Mouse (Mus musculus): ENCODE data around the gene Slc44a1. TPM values are rescaled to one million over a fixed set of nuclear protein-coding genes. Genes with fewer than 3 reads are reported as not detected.

Slc44a1 gene
- total RNA-seq, 2 experiments from 2014 or later, result 34.6 to 39.2 TPM

- DNase-seq, result no peak
Measured at GRCm38 (mm10) chr4:53537101-53537500, 96.9 kb downstream of the Slc44a1 start.

GRCm38 (mm10) chr4:53537539-53537938 lies 97.3 kb downstream of the Slc44a1 start:
- DNase-seq, result no peak

GRCm38 (mm10) chr4:53538600-53538999 lies 98.4 kb downstream of the Slc44a1 start:
- DNase-seq, result no peak

- DNase-seq, result no peak
Measured at GRCm38 (mm10) chr4:53539929-53540328, 99.7 kb downstream of the Slc44a1 start.

DNA sequence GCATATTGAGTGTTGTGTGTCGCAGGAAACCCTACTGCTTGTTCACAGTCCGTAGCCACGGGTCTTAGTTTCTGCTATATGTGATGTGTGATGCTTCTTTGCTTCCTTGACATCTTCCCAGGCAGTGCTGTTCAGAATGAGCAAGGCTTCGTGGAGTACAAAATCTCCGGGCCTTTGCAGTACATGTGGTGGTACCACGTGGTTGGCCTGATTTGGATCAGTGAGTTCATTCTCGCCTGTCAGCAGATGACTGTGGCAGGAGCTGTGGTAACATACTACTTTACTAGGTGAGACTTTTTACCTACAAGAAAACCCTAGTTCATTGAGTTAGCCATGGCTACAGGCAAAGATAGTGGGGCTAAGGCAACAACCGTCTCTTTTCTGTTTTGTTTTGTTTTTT lies 103.2 kb downstream of the Slc44a1 start:
- no peak for DNase-seq

DNA sequence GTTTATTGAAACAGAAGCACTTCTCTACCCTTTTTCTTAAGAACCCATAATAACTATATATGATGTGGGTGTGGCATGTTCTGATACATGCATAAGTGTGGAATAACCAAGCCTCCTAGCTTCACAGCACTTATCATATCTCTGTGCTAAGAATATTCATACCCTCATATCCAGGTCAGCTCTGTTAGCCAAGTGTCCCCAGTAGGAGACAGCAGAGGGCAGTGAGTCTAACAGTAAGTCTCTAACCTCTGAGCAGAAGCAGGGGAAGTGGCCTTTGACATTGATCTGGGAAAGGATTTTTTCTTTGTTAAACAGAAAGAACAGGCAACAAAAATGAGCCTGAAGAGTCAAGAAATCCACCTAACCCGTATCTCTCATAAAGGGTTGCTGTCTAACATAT lies 104.7 kb downstream of the Slc44a1 start:
- DNase-seq, result no peak

DNA sequence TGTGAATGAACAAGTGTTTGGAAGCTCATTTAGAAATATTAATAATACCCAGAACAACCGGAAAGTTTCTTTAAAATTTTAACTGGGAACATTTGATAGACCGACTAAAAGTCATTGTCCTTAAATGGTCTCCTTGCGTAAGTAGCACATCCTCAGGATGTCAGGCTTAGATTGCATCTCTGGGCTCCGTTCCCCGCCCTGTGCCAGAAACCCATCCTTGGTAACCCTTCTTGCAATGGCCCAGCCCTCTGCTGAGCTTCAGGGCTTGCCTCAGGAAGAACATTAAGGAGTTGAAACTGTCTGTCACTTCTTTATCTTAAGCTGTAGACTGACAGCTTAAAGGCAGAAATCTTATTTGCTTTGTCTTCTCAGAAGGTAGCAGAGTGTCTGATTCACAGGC lies 107.2 kb downstream of the Slc44a1 start:
- DNase-seq, result no peak

GRCm38 (mm10) chr4:53549375-53549774 lies 109.2 kb downstream of the Slc44a1 start:
- DNase-seq, result no peak

- DNase-seq, result no peak
Measured at GRCm38 (mm10) chr4:53564618-53565017, 124.4 kb downstream of the Slc44a1 start.

GRCm38 (mm10) chr4:53567065-53567464 lies 126.9 kb downstream of the Slc44a1 start:
- no peak for DNase-seq

DNA sequence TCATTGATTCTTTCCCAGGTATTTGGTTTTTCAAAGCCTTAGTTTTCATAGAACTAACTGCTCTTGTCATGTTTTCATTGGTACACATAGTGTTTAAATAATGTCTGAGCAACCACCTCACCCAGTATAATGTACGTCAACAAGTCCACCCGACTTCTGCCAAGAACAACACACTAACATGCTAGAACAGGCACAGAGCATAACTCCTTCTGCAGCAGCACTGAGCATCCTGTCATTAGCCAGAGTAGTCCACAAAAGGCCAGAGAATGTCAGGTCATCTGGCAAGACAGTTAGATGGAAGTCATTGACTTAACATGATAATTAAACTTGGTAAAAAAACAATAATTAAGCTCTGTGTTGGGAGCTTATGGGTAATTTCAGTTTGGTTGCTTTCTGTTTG lies 135.3 kb downstream of the Slc44a1 start:
- DNase-seq, result no peak

GRCm38 (mm10) chr4:53587676-53588075 lies 147.5 kb downstream of the Slc44a1 start:
- DNase-seq, result no peak

DNA sequence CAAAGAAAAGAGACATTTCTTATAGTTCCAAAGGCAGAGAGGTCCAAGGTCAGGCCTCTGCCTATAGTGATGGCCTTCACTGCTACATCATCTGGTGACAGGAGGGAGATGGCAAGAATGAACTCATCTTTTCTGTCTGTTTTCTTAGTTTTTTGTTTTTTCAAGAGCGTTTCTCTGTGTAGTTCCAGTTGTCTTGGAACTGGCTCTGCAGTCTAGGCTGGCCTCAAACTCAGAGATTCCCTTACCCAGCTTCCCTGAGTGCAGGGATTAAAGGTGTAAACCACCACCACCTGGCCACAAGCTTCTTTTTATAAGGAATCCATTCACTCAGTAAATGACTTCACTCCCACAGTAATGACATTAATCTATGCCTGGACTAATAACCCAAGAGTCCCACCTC lies 148.7 kb downstream of the Slc44a1 start:
- no peak for DNase-seq

DNA sequence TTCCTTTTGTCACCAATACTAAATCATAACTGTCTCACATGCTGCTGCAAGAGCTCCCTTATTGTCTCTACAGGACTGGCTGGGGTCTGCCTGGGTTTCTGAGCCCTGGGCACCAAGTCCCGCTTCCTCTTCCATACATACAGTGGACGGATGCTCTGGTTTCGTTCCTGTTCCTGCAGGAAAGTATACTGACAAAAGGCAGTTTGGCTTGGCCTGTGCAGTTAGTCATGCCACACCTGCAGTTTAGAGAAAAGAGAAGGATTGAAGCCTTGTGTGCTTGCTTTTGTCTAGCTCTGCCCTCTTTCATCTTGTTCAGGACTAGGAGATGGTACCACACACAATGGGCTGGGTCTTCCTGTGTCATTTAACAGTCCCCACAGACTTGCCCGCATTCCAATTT lies 149.3 kb downstream of the Slc44a1 start:
- DNase-seq, result no peak

DNA sequence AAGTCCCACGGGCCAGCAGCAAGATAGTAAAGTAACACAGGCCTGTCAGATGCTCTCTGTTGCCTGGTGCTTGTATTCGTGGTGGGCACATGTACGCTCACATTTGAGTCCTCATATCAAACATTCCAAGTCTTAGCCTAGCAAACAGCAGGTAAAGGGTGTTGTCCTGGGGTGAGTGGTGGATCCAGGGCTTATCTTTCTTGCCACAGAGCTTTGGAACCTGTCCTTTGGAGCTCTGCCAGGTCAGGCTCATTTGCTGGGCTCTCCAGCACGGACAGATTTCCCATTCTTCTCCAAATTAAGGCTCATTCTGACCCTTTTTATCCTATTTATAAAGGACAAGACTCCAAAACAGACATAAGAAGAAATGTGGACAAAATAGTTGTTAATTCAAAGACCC lies 149.9 kb downstream of the Slc44a1 start:
- no peak for DNase-seq

DNA sequence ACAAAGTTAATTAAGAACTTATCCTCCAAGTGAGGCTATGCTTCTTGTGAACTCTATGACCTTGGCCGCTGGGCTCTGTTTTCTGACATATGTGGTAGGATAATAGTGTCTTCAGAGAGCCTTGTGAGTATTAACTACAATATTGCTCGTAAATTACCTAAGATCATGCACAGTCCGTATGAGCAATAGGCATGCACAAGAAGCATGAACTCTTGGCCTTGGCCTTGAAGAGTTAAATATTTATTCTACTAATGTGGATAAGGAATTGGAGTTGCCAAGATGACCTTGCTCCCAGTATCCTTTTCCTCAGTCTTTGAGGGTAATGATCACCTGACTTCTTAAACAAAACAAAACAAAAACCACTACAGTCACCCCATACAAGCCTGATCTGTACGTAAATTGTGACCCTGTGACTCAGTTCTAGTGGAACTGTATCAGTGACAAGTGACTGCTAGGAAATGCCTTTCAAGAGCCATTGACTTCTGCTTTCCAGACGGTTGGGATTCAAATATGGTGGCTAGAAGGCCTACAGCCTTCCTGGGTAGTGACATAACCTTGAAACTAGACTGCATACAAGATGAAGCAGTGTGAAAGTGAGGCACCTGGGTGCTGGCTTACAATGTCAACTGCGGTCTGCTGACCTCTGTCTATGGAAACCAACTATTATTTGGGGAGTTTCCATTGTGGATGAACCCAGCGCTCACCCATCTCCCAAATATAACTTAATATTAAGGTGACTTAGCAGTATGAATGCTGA lies 150.7 kb downstream of the Slc44a1 start:
- no peak for DNase-seq

DNA sequence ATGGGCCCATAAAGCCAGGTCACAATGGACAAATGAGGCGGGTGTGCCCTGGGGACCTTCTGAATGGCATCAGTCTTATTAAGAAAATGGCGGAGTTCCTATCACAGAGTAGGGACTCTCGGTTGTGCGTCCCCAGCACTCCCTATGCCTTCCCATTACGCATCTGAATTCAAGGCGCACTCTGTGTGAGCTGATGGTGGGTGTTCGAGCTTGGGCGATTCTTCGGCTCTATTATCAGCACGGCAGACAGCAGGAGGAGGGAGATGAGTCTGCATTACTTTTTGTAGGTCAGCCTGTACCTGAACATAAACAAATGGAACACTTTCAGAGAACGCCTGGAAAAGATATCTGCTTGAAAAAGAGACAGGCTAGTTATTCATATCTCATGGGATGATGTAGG lies 151.3 kb downstream of the Slc44a1 start:
- no peak for DNase-seq

DNA sequence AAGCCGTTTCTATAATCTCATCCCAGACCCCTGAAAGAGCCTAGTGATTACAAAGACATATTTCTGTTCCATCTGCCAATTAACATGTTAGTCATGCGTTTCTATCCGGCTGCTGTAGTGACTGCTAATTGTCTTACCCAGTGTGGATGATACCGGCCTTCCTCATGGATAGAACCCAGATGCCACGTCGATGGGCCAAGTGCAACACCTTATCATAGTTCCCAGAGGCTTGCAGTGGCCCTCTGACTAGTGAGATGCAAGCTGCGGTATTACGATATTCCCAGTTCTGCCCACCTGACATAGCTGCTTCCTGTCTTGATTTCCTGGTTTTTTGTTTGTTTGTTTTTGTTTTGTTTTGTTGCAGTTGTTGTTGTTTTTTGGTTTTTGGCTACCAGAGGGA lies 151.7 kb downstream of the Slc44a1 start:
- no peak for DNase-seq

DNA sequence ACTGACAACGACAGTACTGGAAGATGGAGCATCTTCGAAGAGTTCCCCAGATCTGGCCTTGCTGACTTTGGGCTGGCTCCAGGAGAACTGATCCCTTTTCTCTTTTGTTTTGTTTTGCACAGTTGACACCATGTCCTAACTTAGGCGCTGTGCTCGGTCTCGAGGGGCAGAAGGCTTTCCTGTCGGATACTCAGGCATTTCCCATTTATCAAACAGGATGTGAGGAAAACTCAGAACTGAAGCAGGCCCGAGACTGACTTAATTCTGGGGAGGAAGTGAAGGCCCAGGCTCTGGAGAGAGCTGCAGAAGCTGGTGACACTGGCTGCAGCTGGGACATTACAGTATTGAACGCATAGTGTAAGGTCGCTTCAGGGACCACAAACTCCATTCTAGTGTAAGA lies 152.2 kb downstream of the Slc44a1 start:
- no peak for DNase-seq

DNA sequence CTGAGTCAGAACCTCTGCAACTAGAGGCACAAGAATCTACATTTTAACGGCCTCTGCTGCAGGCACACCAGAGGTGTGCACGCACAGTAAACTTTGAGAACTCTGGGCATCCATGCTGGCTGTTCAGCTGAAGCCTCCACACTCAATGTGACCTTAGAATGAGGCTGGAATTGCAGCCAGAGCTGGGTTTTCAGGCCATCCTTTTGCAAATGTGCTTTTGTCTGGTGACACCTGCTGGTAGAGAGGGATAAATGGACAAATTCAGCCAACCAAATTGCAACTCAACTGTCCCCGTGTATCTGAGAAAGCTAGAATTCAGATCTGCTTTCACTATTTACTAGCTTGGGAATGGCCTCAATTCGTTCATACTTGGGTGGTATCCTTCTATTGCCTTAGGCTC lies 154.0 kb downstream of the Slc44a1 start:
- DNase-seq, result peak; percentile 38

DNA sequence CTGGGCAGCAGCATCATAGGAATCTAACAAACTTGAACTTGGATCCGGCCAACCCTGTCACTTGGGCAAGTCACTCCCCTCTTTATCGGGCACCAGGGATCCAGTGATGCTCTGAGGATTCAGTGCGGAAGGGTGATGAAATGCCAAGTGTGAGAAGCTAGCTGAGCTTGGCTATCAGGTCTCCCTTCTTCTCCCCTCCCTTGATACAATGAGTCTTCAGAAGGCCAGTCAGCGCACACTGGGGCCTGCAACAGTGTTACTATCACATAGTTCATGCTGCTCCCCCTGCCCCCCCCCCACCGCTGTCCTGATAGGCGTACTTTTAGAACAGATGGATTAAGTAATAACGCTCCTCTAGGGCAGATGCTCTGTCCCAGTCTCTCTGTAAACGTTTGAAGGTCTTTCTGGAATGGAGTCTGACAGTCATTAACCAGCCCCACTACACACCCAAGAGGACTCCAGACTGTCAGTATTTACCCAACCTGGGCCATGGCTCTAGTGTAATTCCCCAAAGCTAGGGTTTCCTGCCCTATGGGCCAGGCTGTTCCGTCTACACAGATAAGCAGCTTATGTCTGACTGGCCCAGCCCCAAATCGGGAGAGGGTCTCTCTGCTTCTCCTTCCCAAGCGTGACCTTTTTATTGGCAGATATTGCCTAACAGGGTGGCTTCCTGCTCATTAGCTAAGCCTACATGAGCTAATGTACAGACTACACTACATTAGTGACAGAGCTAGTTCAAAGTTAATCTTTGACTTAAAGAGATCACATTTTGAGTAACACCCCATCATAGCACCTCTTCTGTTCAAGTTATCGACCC lies 155.2 kb downstream of the Slc44a1 start:
- DNase-seq, result no peak

DNA sequence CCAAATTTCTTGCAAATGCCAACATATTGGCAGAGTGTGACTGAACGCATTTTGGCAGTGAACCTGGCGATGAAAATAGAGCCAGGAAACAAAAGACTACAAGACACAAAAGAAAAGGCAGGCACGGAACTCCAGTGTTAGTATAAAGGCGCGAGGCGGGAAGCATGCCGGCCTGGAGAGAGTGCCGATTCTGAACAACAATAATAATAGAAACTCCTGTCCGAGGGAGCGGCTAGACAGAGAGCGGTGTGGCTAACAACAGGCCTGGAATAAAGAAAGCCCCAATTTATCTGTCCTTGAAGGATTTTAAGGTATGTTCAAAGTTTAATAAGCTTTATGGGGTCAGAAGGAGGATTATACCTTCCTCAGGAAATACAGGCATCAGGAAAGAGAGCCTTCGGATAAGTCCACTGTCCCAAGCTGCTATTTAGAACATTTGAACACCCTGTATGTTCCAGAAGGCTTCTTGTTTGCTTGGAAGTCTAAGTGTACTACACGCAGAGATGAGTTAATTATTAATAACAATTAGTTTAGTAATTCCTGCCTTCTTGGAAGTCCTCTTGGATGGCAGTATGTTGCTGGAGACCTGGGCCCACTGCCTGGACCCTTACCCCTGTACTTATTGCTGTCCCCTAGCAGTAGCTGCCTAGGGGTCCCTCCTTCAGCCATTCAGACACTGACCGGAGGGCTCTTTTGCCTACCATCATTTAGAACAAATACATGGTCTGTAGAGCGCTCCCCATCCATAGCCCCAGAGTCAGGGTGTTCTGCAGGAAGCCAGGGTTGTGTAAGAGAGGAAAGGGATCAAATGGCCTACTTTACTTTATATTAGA lies 156.1 kb downstream of the Slc44a1 start:
- no peak for DNase-seq

- no peak for DNase-seq
Measured at GRCm38 (mm10) chr4:53600462-53600861, 160.2 kb downstream of the Slc44a1 start.
